ENCODE assay signal across 9 mouse cellular contexts in the genomic region with DNA sequence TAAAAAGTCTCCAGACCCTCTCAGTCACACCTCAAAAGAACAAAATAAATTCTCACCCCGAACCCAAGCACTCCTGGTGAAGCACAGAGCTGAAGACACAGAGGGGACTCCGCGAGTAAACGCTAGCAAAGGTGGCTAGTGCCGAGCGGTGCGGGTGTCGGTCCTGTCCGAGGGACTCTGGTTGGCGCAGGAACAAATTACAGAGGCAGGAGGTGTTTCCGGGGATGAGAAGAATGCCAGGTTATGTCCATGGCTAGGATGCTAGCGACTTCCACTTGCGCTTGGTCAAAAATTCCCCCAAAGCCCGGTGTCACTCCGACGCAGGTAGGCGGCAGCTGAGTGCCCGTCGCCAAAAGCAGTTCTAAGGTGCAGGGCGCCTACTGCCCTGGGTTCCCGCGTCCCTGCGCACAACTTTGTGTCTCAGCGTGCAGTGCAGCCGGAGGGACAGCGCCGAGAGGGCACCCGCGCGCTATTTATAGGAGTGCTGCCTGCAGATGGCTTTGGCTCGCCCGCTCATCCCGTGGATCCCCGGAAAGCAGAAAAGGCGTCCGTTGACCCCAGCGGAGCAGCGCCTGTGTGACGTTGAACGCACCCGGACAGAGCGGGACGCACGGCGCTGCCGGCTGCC. TPM values are rescaled to one million over a fixed set of nuclear protein-coding genes. Genes with fewer than 3 reads are reported as not detected.
DNase-seq lines count a peak whose midpoint lies in the region; ATAC-seq and TF ChIP-seq lines count a peak whose summit lies in the region.
"Had no signal": no experiment of that assay in that cellular context is flagged by ENCODE, and none has a peak within 500 bp of the region (broad histone marks: within the 10 kb centered on the region; RNA-seq: fewer than 3 reads in every experiment).

No protein-coding gene starts in this region.

- peak; percentile 5 for DNase-seq in heart, postnatal 4 days
- no peak for DNase-seq in heart, adult 18-20 months
- no peak for DNase-seq in hindbrain, embryonic 14.5 days (ENCODE audit: low spot score)
- DNase-seq in neural tube, embryonic 11.5 days (ENCODE audit: low spot score), result peak; percentile 31
- no peak for DNase-seq in adrenal gland, postnatal 25 days
- no peak for DNase-seq in thymus, postnatal 14 days
- DNase-seq in urinary bladder, adult 2 months (ENCODE audit: low spot score), result no peak

- no peaks in the 10 kb centered on the region for H3K36me3 ChIP-seq in hindbrain, embryonic 14.5 days (replicated peaks; ENCODE audit: control insufficient read depth, insufficient read depth)
- no peaks in the 10 kb centered on the region for H3K36me3 ChIP-seq in neural tube, embryonic 11.5 days (ENCODE audit: control insufficient read depth, insufficient read depth, low read length)

- peak overlapping the region; percentile 35 for H3K4me3 ChIP-seq in cortical plate, adult 2 months (ENCODE audit: insufficient read depth, low read length)
- H3K4me3 ChIP-seq in hindbrain, embryonic 14.5 days (replicated peaks; ENCODE audit: low read length), result peak overlapping the region; percentile 43
- peak overlapping the region; percentile 33 for H3K4me3 ChIP-seq in neural tube, embryonic 11.5 days (ENCODE audit: low read depth, low read length)

- under 1% methylated on average over 46 of the region's 46 CpGs for WGBS in hindbrain, embryonic 14.5 days
- under 1% methylated on average over 46 of the region's 46 CpGs for WGBS in neural tube, embryonic 11.5 days

- peak overlapping the region; percentile 77 for H3K4me2 ChIP-seq in hindbrain, embryonic 14.5 days (replicated peaks)
- H3K4me2 ChIP-seq in neural tube, embryonic 11.5 days (ENCODE audit: low read depth), result peak overlapping the region; percentile 84

- H3K27me3 ChIP-seq in hindbrain, embryonic 14.5 days (ENCODE audit: control insufficient read depth, insufficient read depth, low read length), result peaks cover 43% of the 10 kb centered on the region
- peaks cover 36% of the 10 kb centered on the region for H3K27me3 ChIP-seq in neural tube, embryonic 11.5 days (ENCODE audit: control insufficient read depth, insufficient read depth, low read length)

- TF ChIP-seq POLR2A in cortical plate, adult 2 months (IDR thresholded peaks at IDR 0.05; ENCODE audit: extremely low read depth, insufficient read depth, low read length), result no peak

- TF ChIP-seq CTCF in cortical plate, adult 2 months (IDR thresholded peaks at IDR 0.05; ENCODE audit: extremely low read depth, insufficient read depth, low read length), result no peak

- no peaks in the 10 kb centered on the region for H3K9me3 ChIP-seq in hindbrain, embryonic 14.5 days (ENCODE audit: control insufficient read depth, low read length)
- H3K9me3 ChIP-seq in neural tube, embryonic 11.5 days (ENCODE audit: control insufficient read depth, low read length), result no peaks in the 10 kb centered on the region

- no peak overlapping the region for H3K27ac ChIP-seq in cortical plate, adult 2 months (ENCODE audit: insufficient read depth, low read length)
- H3K27ac ChIP-seq in hindbrain, embryonic 14.5 days, result peak overlapping the region; percentile 78
- H3K27ac ChIP-seq in neural tube, embryonic 11.5 days (ENCODE audit: low read depth, low read length), result no peak overlapping the region

- no peaks in the 10 kb centered on the region for H3K4me1 ChIP-seq in cortical plate, adult 2 months (ENCODE audit: control insufficient read depth, insufficient read depth, low read length)
- peaks cover 12% of the 10 kb centered on the region; the same call in 1 of the 2 replicates for H3K4me1 ChIP-seq in hindbrain, embryonic 14.5 days (replicated peaks; ENCODE audit: control insufficient read depth, insufficient read depth, low read length)
- peaks cover 10% of the 10 kb centered on the region for H3K4me1 ChIP-seq in neural tube, embryonic 11.5 days (ENCODE audit: control insufficient read depth, insufficient read depth, low read length)

- no peak for ATAC-seq in hindbrain, embryonic 14.5 days (ENCODE audit: low FRiP score)
- ATAC-seq in neural tube, embryonic 11.5 days (ENCODE audit: insufficient read depth, low FRiP score, low TSS enrichment), result 0 out of 2 replicates have a peak, but pooled peaks have one; percentile 33

- peak overlapping the region; percentile 62 for H3K9ac ChIP-seq in hindbrain, embryonic 14.5 days
- H3K9ac ChIP-seq in neural tube, embryonic 11.5 days (ENCODE audit: low read length), result peak overlapping the region; percentile 32

RNA-seq across cellular contexts. Expression of gene Cbln4, which starts 0.5 kb away (rescaled TPM):
- not detected for total RNA-seq in heart, postnatal 4 days (2021)
- not detected for total RNA-seq in heart, adult 18-20 months (2021)
- 7.5 and 8.2 TPM in 2 replicates for polyA plus RNA-seq in cortical plate, adult 2 months (2012; rRNA removed)
- 35.2 and 44.7 TPM in 2 replicates for polyA plus RNA-seq in hindbrain, embryonic 14.5 days (2014; fragmentation: Nextera tagmentation; extraction: Ambion mirVana)
- 3.0 and 3.2 TPM in 2 replicates for polyA plus RNA-seq in neural tube, embryonic 11.5 days (2014; fragmentation: Nextera tagmentation; extraction: Ambion mirVana)
- not detected in 2 replicates for total RNA-seq in adrenal gland, postnatal 25 days (2021)
- polyA plus RNA-seq in urinary bladder, adult 2 months (2012; rRNA removed), result not detected in 2 replicates
- total RNA-seq: MEL had no signal

Comparison
In these comparisons a context has a peak if more than half of its experiments do, and no peak if none do; other contexts are left out.
1. DNase-seq: peak in heart, postnatal 4 days (single experiment) and neural tube, embryonic 11.5 days (single experiment); none in heart, adult 18-20 months (0 of 2), hindbrain, embryonic 14.5 days (single experiment), adrenal gland, postnatal 25 days (single experiment), thymus, postnatal 14 days (single experiment) and urinary bladder, adult 2 months (single experiment).
2. Peak in every context shown above with its lines, with median percentiles within 50 percentile points of each other: H3K4me3 ChIP-seq.